ENCODE assay signal across 10 mouse cellular contexts in the genomic region with DNA sequence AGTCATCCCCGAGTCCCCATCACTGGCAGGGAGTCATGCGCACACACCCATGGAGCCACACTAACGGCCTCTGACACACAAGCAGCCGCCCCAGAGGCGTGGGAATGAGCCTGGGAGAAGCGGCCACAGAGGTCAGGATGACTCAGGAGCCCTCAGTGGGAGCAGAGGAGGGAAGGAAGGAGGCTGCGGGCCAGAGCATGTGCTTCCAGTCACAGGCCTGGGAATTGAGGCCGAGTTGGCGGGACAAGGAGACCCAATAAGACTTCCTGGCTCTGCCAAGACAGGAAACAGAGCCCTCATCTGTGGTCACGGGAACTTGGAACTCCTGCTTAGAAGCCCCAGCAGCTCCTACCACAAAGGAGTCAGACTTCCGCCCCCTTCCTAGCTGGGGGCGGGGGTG. TPM values are rescaled to one million over a fixed set of nuclear protein-coding genes. Genes with fewer than 3 reads are reported as not detected.
DNase-seq lines count a peak whose midpoint lies in the region; ATAC-seq and TF ChIP-seq lines count a peak whose summit lies in the region.
"Had no signal": no experiment of that assay in that cellular context is flagged by ENCODE, and none has a peak within 500 bp of the region (broad histone marks: within the 10 kb centered on the region; RNA-seq: fewer than 3 reads in every experiment).

No protein-coding gene starts in this region.

- no peaks in the 10 kb centered on the region for H3K36me3 ChIP-seq in kidney, embryonic 15.5 days
- H3K36me3 ChIP-seq in thymus, adult 2 months (ENCODE audit: control insufficient read depth, insufficient read depth, low read length), result no peaks in the 10 kb centered on the region
- H3K36me3 ChIP-seq: hindbrain, embryonic 15.5 days had no signal

- DNase-seq in ovary, adult 18-20 months (ENCODE audit: low spot score), result peak; percentile 63
- no peak for DNase-seq in ovary, postnatal 10 days (ENCODE audit: low spot score)
- DNase-seq in gastrocnemius, adult 8-10 months (ENCODE audit: low spot score in 2 of 2), result peak; percentile 68 to 79
- peak; percentile 58 for DNase-seq in testis, postnatal 14 days (ENCODE audit: low spot score)
- no peak for DNase-seq in left cerebral cortex, adult 9 months (ENCODE audit: low spot score in 2 of 2)
- no peak for DNase-seq in thymus, adult 2 months
- DNase-seq in right cerebral cortex, adult 2 months (ENCODE audit: low spot score in 2 of 2), result no peak

- peaks cover 7% of the 10 kb centered on the region; the same call in 1 of the 2 replicates for H3K4me1 ChIP-seq in kidney, embryonic 15.5 days
- H3K4me1 ChIP-seq in thymus, adult 2 months (replicated peaks; ENCODE audit: control insufficient read depth, insufficient read depth, low read length), result peaks cover 7% of the 10 kb centered on the region

- H3K27me3 ChIP-seq in kidney, embryonic 15.5 days, result no peaks in the 10 kb centered on the region
- H3K27me3 ChIP-seq in thymus, adult 2 months (ENCODE audit: control insufficient read depth, insufficient read depth, low read length), result no peaks in the 10 kb centered on the region; the same call in 1 of the 2 replicates
- H3K27me3 ChIP-seq: hindbrain, embryonic 15.5 days had no signal

- no peak for TF ChIP-seq POLR2A in thymus, adult 2 months (IDR thresholded peaks at IDR 0.05; ENCODE audit: control insufficient read depth, extremely low read depth, insufficient read depth, low read length, poor library complexity)

- H3K9me3 ChIP-seq in kidney, embryonic 15.5 days (replicated peaks), result no peaks in the 10 kb centered on the region
- H3K9me3 ChIP-seq: hindbrain, embryonic 15.5 days had no signal

- 56% methylated on average over 12 of the region's 12 CpGs for WGBS in kidney, embryonic 15.5 days
- 15% methylated on average over 12 of the region's 12 CpGs for WGBS in thymus, adult 2 months

- H3K4me2 ChIP-seq in kidney, embryonic 15.5 days, result no peak overlapping the region
- H3K4me2 ChIP-seq: hindbrain, embryonic 15.5 days had no signal

- TF ChIP-seq CTCF in thymus, adult 2 months (IDR thresholded peaks at IDR 0.05; ENCODE audit: borderline replicate concordance, control insufficient read depth, extremely low read depth, insufficient read depth, low read length, poor library complexity), result no peak

- H3K27ac ChIP-seq in kidney, embryonic 15.5 days, result no peak overlapping the region
- H3K27ac ChIP-seq in thymus, adult 2 months (ENCODE audit: control insufficient read depth, insufficient read depth, low read length), result no peak overlapping the region
- H3K27ac ChIP-seq: hindbrain, embryonic 15.5 days had no signal

- ATAC-seq in kidney, embryonic 15.5 days (replicated peaks; ENCODE audit: low FRiP score), result 0 out of 2 replicates have a peak, but pooled peaks have one; percentile 24

- H3K9ac ChIP-seq in kidney, embryonic 15.5 days, result no peak overlapping the region
- H3K9ac ChIP-seq: hindbrain, embryonic 15.5 days had no signal

- H3K4me3 ChIP-seq in kidney, embryonic 15.5 days (replicated peaks), result no peak overlapping the region
- no peak overlapping the region for H3K4me3 ChIP-seq in thymus, adult 2 months (ENCODE audit: control insufficient read depth, insufficient read depth, low read length)
- H3K4me3 ChIP-seq: hindbrain, embryonic 15.5 days had no signal

RNA-seq across cellular contexts. Expression of a gene that starts 14.7 kb away (rescaled TPM):
- under 1 TPM in 2 of 4 experiments, not detected in 2; 0.16 to 0.32 TPM for total RNA-seq in gastrocnemius, adult 8-10 months (2022)
- 4.7 and 7.1 TPM in 2 replicates for polyA plus RNA-seq in kidney, embryonic 15.5 days (2015; fragmentation: Nextera tagmentation; extraction: Ambion mirVana)
- 0.51 and 0.93 TPM in 2 replicates for polyA plus RNA-seq in thymus, adult 2 months (2012; rRNA removed)

RNA-seq across cellular contexts. Expression of a gene that starts 54.1 kb away (rescaled TPM):
- 1 to 10 TPM; 2.8 to 8.0 (median 6.7) TPM for total RNA-seq in gastrocnemius, adult 8-10 months (2022)
- 2.5 and 4.4 TPM in 2 replicates for polyA plus RNA-seq in kidney, embryonic 15.5 days (2015; fragmentation: Nextera tagmentation; extraction: Ambion mirVana)
- 3.1 and 4.3 TPM in 2 replicates for polyA plus RNA-seq in thymus, adult 2 months (2012; rRNA removed)

RNA-seq across cellular contexts. Expression of a gene that starts 57.5 kb away (rescaled TPM):
- 1 to 10 TPM in 1 of 4 experiments, under 1 TPM in 2, not detected in 1; 0.46 to 1.0 (median 0.80) TPM for total RNA-seq in gastrocnemius, adult 8-10 months (2022)
- polyA plus RNA-seq in kidney, embryonic 15.5 days (2015; fragmentation: Nextera tagmentation; extraction: Ambion mirVana), result not detected in 2 replicates
- polyA plus RNA-seq in thymus, adult 2 months (2012; rRNA removed), result not detected in 2 replicates
- polyA plus RNA-seq: hindbrain, embryonic 15.5 days; neural tube, embryonic 14.5 days had no signal

Comparison
In these comparisons a context has a peak if more than half of its experiments do, and no peak if none do; other contexts are left out.
1. DNase-seq: peak in ovary, adult 18-20 months (single experiment), gastrocnemius, adult 8-10 months (2 of 2) and testis, postnatal 14 days (single experiment); none in ovary, postnatal 10 days (single experiment), left cerebral cortex, adult 9 months (0 of 2), thymus, adult 2 months (single experiment) and right cerebral cortex, adult 2 months (0 of 2).